Mouse (Mus musculus): Measurements from ENCODE around the gene Cntfr. TPM values are rescaled to one million over a fixed set of nuclear protein-coding genes. Genes with fewer than 3 reads are reported as not detected.

The Cntfr gene
- polyA plus RNA-seq, 1 experiment: 8.1 TPM

DNA sequence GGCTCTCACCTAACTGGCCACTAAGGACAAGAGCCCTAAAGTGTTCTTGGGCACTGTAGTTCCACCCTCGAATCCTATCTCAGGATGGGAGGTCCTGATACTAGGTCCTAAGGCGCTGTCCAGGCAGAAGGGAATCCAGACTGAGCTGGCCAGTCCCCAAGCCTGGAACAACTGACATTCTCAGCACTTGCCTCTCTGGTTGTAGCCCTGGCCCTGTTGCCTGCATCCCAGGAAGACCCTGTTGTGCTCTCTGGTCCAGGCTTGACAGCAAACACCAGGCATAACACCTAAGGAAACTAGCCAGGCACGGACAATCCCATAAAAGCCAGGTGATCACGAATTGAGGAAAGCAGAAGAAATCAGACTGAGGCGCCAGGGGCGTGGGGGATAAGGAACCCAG is 14.1 kb downstream of the Cntfr start:
- no peak for DNase-seq (ENCODE audit: low read depth in 1 of 2, low spot score in 2 of 2)
- H3K4me1 ChIP-seq (ENCODE audit: control insufficient read depth, insufficient read depth, insufficient read length): no peaks in the 10 kb centered on the region
- H3K36me3 ChIP-seq (ENCODE audit: control insufficient read depth, insufficient read depth, low read length): no peaks in the 10 kb centered on the region
- 29% methylated on average over 6 of the region's 6 CpGs for WGBS
- TF ChIP-seq POLR2A (IDR thresholded peaks at IDR 0.05; ENCODE audit: low read depth, low read length) (no peak), CTCF (IDR thresholded peaks at IDR 0.05; ENCODE audit: extremely low read depth, insufficient read depth, insufficient read length, insufficient replicate concordance) (no peak)
- no peak overlapping the region for H3K4me3 ChIP-seq (ENCODE audit: extremely low read depth, insufficient read depth, insufficient read length)
- no peak overlapping the region for H3K27ac ChIP-seq (ENCODE audit: insufficient read depth, low read length)
- no peaks in the 10 kb centered on the region for H3K27me3 ChIP-seq (ENCODE audit: control insufficient read depth, insufficient read depth, low read length)

- Histone ChIP-seq H3K4me3 (ENCODE audit: extremely low read depth, insufficient read depth, insufficient read length) (no peak overlapping the region), H3K27me3 (ENCODE audit: control insufficient read depth, insufficient read depth, low read length) (no peaks in the 10 kb centered on the region), H3K27ac (ENCODE audit: insufficient read depth, low read length) (no peak overlapping the region), H3K36me3 (ENCODE audit: control insufficient read depth, insufficient read depth, low read length) (no peaks in the 10 kb centered on the region), H3K4me1 (ENCODE audit: control insufficient read depth, insufficient read depth, insufficient read length) (no peaks in the 10 kb centered on the region)
- no peak for DNase-seq (ENCODE audit: low read depth in 1 of 2, low spot score in 2 of 2)
- 74% methylated on average over 10 of the region's 10 CpGs for WGBS
- no peak for TF ChIP-seq CTCF (IDR thresholded peaks at IDR 0.05; ENCODE audit: extremely low read depth, insufficient read depth, insufficient read length, insufficient replicate concordance)
- TF ChIP-seq POLR2A (IDR thresholded peaks at IDR 0.05; ENCODE audit: low read depth, low read length): no peak
These were observed 14.9 kb downstream of the Cntfr start for GRCm38 (mm10) chr4:41681947-41682346.

DNA sequence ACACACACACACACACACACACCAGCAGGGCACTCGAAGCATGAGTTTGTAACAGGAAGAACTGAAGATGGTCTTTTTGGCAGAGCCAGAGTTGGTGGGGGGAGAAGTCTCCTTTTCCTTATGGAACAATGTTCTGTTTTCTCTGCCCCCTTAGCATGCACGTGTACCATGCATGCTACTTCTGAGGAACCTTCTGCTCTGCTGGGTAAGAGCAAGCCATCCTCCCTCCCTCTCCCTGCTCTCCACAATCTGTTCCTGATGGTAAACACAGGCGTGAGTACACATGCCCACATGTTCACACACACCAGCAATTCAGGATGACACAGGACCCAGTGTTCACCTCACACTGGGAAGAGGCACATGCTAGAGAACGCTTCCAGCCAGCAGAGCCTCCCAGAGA is 15.7 kb downstream of the Cntfr start:
- Histone ChIP-seq H3K27me3 (ENCODE audit: control insufficient read depth, insufficient read depth, low read length) (no peaks in the 10 kb centered on the region), H3K36me3 (ENCODE audit: control insufficient read depth, insufficient read depth, low read length) (no peaks in the 10 kb centered on the region), H3K27ac (ENCODE audit: insufficient read depth, low read length) (no peak overlapping the region), H3K4me1 (ENCODE audit: control insufficient read depth, insufficient read depth, insufficient read length) (no peaks in the 10 kb centered on the region), H3K4me3 (ENCODE audit: extremely low read depth, insufficient read depth, insufficient read length) (no peak overlapping the region)
- no peak for DNase-seq (ENCODE audit: low read depth in 1 of 2, low spot score in 2 of 2)
- 45% methylated on average over 4 of the region's 4 CpGs for WGBS
- TF ChIP-seq CTCF (IDR thresholded peaks at IDR 0.05; ENCODE audit: extremely low read depth, insufficient read depth, insufficient read length, insufficient replicate concordance) (no peak), POLR2A (IDR thresholded peaks at IDR 0.05; ENCODE audit: low read depth, low read length) (no peak)

DNA sequence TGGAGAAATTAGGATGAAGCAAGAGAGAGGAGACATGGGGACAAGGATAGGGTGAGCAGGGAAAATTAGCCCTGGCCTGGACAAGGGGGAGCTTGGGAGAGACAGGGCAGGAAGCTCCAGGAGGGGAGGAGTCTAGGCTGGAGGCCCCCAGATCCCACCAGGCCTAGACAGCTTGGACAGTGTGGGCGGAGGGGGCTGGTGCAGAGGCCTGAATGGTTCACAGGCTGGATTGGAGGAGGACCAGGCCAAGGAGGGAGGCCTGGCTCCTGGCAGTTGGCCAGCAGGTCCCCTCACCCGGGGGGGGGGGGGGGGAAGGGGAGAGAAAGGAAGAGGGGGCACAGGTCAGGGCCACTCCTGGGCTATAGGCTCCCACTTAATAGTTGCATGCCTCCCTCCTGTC is 17.6 kb downstream of the Cntfr start:
- DNase-seq (ENCODE audit: low read depth in 1 of 2, low spot score in 2 of 2): no peak
- WGBS: 67% methylated on average over 2 of the region's 2 CpGs
- Histone ChIP-seq H3K36me3 (ENCODE audit: control insufficient read depth, insufficient read depth, low read length) (no peaks in the 10 kb centered on the region), H3K4me3 (ENCODE audit: extremely low read depth, insufficient read depth, insufficient read length) (no peak overlapping the region), H3K27ac (ENCODE audit: insufficient read depth, low read length) (no peak overlapping the region), H3K27me3 (ENCODE audit: control insufficient read depth, insufficient read depth, low read length) (no peaks in the 10 kb centered on the region), H3K4me1 (ENCODE audit: control insufficient read depth, insufficient read depth, insufficient read length) (no peaks in the 10 kb centered on the region)
- no peak for TF ChIP-seq POLR2A (IDR thresholded peaks at IDR 0.05; ENCODE audit: low read depth, low read length)

GRCm38 (mm10) chr4:41678863-41679262 is 18.0 kb downstream of the Cntfr start:
- H3K36me3 ChIP-seq (ENCODE audit: control insufficient read depth, insufficient read depth, low read length): no peaks in the 10 kb centered on the region
- WGBS: 79% methylated on average over 6 of the region's 6 CpGs

GRCm38 (mm10) chr4:41677006-41677629 is 19.8 kb downstream of the Cntfr start:
- DNase-seq (ENCODE audit: low read depth in 1 of 2, low spot score in 2 of 2): no peak

More at GRCm38 (mm10) chr4:41678863-41679262, 18.0 kb downstream of the Cntfr start:
- no peaks in the 10 kb centered on the region for H3K4me1 ChIP-seq (ENCODE audit: control insufficient read depth, insufficient read depth, insufficient read length)
- DNase-seq (ENCODE audit: low read depth in 1 of 2, low spot score in 2 of 2): no peak
- no peak overlapping the region for H3K4me3 ChIP-seq (ENCODE audit: extremely low read depth, insufficient read depth, insufficient read length)
- no peak overlapping the region for H3K27ac ChIP-seq (ENCODE audit: insufficient read depth, low read length)
- TF ChIP-seq POLR2A (IDR thresholded peaks at IDR 0.05; ENCODE audit: low read depth, low read length): no peak
- TF ChIP-seq CTCF (IDR thresholded peaks at IDR 0.05; ENCODE audit: extremely low read depth, insufficient read depth, insufficient read length, insufficient replicate concordance): no peak
- H3K27me3 ChIP-seq (ENCODE audit: control insufficient read depth, insufficient read depth, low read length): no peaks in the 10 kb centered on the region

DNA sequence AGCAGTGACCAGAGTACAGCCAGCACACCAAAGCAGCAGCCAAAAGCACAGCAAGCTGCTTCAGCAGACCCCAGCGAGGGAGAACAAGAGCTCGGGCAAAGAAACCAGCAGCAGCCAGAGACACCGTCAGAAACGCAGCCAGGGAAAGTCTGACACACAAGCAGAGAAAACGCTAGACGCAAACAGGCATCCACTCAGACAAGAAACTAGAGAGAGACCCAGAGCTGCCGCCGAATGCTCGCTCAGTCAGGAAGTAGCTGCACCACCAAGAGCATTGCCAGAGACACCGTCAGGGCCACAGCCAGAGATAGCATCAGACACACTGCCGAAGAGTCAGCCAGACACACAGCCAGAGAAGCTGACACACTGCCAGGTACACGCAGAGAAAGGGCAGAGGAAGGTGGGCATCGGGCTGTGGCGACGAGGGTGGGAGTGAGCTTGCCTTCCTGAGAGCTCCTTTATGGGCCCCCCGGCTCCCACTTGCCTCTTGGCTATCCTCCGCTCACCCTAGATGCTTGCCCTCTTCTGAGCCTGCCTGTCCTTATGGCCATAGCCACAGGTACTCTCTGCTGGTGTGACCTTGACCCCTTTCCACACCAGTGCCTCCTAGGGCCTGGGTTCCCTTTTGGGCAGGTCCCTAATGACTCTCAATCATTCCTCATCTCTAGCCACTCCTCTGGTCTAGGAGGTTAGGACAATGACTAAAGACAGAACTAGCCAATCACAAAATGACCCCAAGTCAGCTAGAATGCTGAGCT is 20.5 kb downstream of the Cntfr start:
- no peaks in the 10 kb centered on the region for H3K27me3 ChIP-seq (ENCODE audit: control insufficient read depth, insufficient read depth, low read length)
- 42% methylated on average over 17 of the region's 17 CpGs for WGBS

More at GRCm38 (mm10) chr4:41677006-41677629, 19.8 kb downstream of the Cntfr start:
- Histone ChIP-seq H3K36me3 (ENCODE audit: control insufficient read depth, insufficient read depth, low read length) (no peaks in the 10 kb centered on the region), H3K27ac (ENCODE audit: insufficient read depth, low read length) (no peak overlapping the region), H3K4me1 (ENCODE audit: control insufficient read depth, insufficient read depth, insufficient read length) (no peaks in the 10 kb centered on the region), H3K4me3 (ENCODE audit: extremely low read depth, insufficient read depth, insufficient read length) (no peak overlapping the region), H3K27me3 (ENCODE audit: control insufficient read depth, insufficient read depth, low read length) (no peaks in the 10 kb centered on the region)
- 52% methylated on average over 13 of the region's 13 CpGs for WGBS
- TF ChIP-seq CTCF (IDR thresholded peaks at IDR 0.05; ENCODE audit: extremely low read depth, insufficient read depth, insufficient read length, insufficient replicate concordance): no peak
- TF ChIP-seq POLR2A (IDR thresholded peaks at IDR 0.05; ENCODE audit: low read depth, low read length): no peak

More for the DNA sequence above, 20.5 kb downstream of the Cntfr start:
- Histone ChIP-seq H3K4me3 (ENCODE audit: extremely low read depth, insufficient read depth, insufficient read length) (no peak overlapping the region), H3K27ac (ENCODE audit: insufficient read depth, low read length) (no peak overlapping the region), H3K4me1 (ENCODE audit: control insufficient read depth, insufficient read depth, insufficient read length) (no peaks in the 10 kb centered on the region), H3K36me3 (ENCODE audit: control insufficient read depth, insufficient read depth, low read length) (no peaks in the 10 kb centered on the region)
- no peak for DNase-seq (ENCODE audit: low read depth in 1 of 2, low spot score in 2 of 2)
- TF ChIP-seq CTCF (IDR thresholded peaks at IDR 0.05; ENCODE audit: extremely low read depth, insufficient read depth, insufficient read length, insufficient replicate concordance): no peak
- TF ChIP-seq POLR2A (IDR thresholded peaks at IDR 0.05; ENCODE audit: low read depth, low read length): no peak
